In the genomic region with DNA sequence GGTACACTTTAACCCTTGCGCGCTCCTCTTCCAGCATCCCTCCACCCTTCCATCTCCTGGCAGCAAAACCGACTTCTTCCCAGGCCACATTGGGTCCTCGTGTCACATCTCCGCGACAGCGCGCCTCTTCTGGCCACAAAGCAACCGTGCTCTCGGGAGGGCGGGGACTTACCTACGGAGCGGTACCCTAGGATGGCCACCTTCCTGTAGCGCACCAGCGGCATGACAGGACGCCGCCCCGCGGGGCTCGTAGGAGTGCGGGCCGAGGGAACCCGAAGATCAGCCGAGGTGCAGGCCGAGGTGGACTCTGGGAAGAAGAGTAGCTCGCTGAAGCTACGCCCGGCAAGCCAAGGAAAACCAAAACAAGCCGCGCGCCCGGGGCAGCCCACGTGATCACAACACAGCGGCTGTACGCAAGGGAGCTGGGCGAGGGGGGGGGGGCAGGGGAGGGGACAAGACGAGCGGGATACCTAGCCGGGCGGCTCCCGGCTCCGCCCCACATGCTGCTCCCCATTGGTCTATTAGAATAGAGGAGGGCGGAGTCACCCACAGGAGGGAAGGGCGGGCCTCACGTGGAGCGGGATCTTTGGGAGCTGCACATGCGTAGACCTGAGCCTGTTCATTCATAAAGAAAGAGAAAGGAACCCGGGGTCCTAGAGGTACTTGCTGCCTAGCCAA, we compare ENCODE assay signal across 8 mouse cellular contexts. TPM values are rescaled to one million over a fixed set of nuclear protein-coding genes. Genes with fewer than 3 reads are reported as not detected.
DNase-seq lines count a peak whose midpoint lies in the region; ATAC-seq lines count a peak whose summit lies in the region.

No protein-coding gene starts in this region.

- ATAC-seq in cerebellum, adult (ENCODE audit: insufficient number of reproducible peaks, low FRiP score, low TSS enrichment) = peak; percentile 93
- ATAC-seq in forebrain, embryonic 13.5 days = peak; percentile 97
- ATAC-seq in neural tube, embryonic 15.5 days (ENCODE audit: low FRiP score) = peak; percentile 97

- H3K4me2 ChIP-seq in forebrain, embryonic 13.5 days = peak overlapping the region; percentile 82
- peak overlapping the region; percentile 85 for H3K4me2 ChIP-seq in neural tube, embryonic 15.5 days

- H3K4me3 ChIP-seq in forebrain, embryonic 13.5 days = peak overlapping the region; percentile 63
- peak overlapping the region; percentile 70 for H3K4me3 ChIP-seq in neural tube, embryonic 15.5 days (replicated peaks)

- intact Hi-C loops in heart, postnatal 10 days (cut with DNase I) = loop anchor here (5.0 kb wide), 1 partner anchor 36 kb away; a partner anchor contains a TSS

- H3K27me3 ChIP-seq in forebrain, embryonic 13.5 days = no peaks in the 10 kb centered on the region; the same call in 1 of the 2 replicates
- H3K27me3 ChIP-seq in neural tube, embryonic 15.5 days (replicated peaks) = no peaks in the 10 kb centered on the region

- under 1% methylated on average over 44 of the region's 48 CpGs for WGBS in forebrain, embryonic 13.5 days
- under 1% methylated on average over 45 of the region's 48 CpGs for WGBS in neural tube, embryonic 15.5 days

- peak overlapping the region; percentile 79 for H3K27ac ChIP-seq in forebrain, embryonic 13.5 days
- H3K27ac ChIP-seq in neural tube, embryonic 15.5 days (replicated peaks) = peak overlapping the region; percentile 85

- H3K9ac ChIP-seq in forebrain, embryonic 13.5 days = peak overlapping the region; percentile 78
- peak overlapping the region; percentile 69 for H3K9ac ChIP-seq in neural tube, embryonic 15.5 days (replicated peaks)

- H3K9me3 ChIP-seq in forebrain, embryonic 13.5 days (replicated peaks) = no peaks in the 10 kb centered on the region
- no peaks in the 10 kb centered on the region for H3K9me3 ChIP-seq in neural tube, embryonic 15.5 days (replicated peaks)

- peaks cover 13% of the 10 kb centered on the region for H3K4me1 ChIP-seq in forebrain, embryonic 13.5 days
- H3K4me1 ChIP-seq in neural tube, embryonic 15.5 days = peaks cover 27% of the 10 kb centered on the region

- DNase-seq in ES-CJ7 (ENCODE audit: low read depth, low spot score) = peak; percentile 98
- peak; percentile 91 to 92 for DNase-seq in heart, postnatal 10 days
- DNase-seq in layer of hippocampus, adult 11-12 months (ENCODE audit: low spot score) = peak; percentile 93
- DNase-seq in lung, adult 18-20 months = peak; percentile 95 to 97
- DNase-seq in testis, postnatal 14 days (ENCODE audit: low spot score) = peak; percentile 91

- no peaks in the 10 kb centered on the region for H3K36me3 ChIP-seq in forebrain, embryonic 13.5 days (ENCODE audit: poor library complexity, severe bottlenecking)
- H3K36me3 ChIP-seq in neural tube, embryonic 15.5 days = no peaks in the 10 kb centered on the region

RNA-seq across cellular contexts. Expression of a gene that starts 10.1 kb away (rescaled TPM):
- polyA plus RNA-seq in forebrain, embryonic 13.5 days (2015; fragmentation: Nextera tagmentation; extraction: Ambion mirVana) = 13.7 and 14.3 TPM in 2 replicates
- total RNA-seq in heart, postnatal 10 days (2021) = 10 to 100 TPM; 63.0 to 72.1 TPM
- polyA plus RNA-seq in neural tube, embryonic 15.5 days (2015; fragmentation: Nextera tagmentation; extraction: Ambion mirVana) = 9.9 and 10.1 TPM in 2 replicates

RNA-seq across cellular contexts. Expression of a gene that starts 13.2 kb away (rescaled TPM):
- 31.7 and 33.0 TPM in 2 replicates for polyA plus RNA-seq in forebrain, embryonic 13.5 days (2015; fragmentation: Nextera tagmentation; extraction: Ambion mirVana)
- total RNA-seq in heart, postnatal 10 days (2021) = 1 to 10 TPM; 1.6 to 2.8 TPM
- 27.0 and 33.2 TPM in 2 replicates for polyA plus RNA-seq in neural tube, embryonic 15.5 days (2015; fragmentation: Nextera tagmentation; extraction: Ambion mirVana)

RNA-seq across cellular contexts. Expression of a gene that starts 17.2 kb away (rescaled TPM):
- 0.22 and 0.28 TPM in 2 replicates for polyA plus RNA-seq in forebrain, embryonic 13.5 days (2015; fragmentation: Nextera tagmentation; extraction: Ambion mirVana)
- total RNA-seq in heart, postnatal 10 days (2021) = 1 to 10 TPM; 2.8 to 3.8 TPM
- polyA plus RNA-seq in neural tube, embryonic 15.5 days (2015; fragmentation: Nextera tagmentation; extraction: Ambion mirVana) = 2.5 and 3.2 TPM in 2 replicates

RNA-seq across cellular contexts. Expression of a gene that starts 36.9 kb away (rescaled TPM):
- 39.8 and 47.1 TPM in 2 replicates for polyA plus RNA-seq in forebrain, embryonic 13.5 days (2015; fragmentation: Nextera tagmentation; extraction: Ambion mirVana)
- 10 to 100 TPM; 15.4 to 16.1 TPM for total RNA-seq in heart, postnatal 10 days (2021)
- polyA plus RNA-seq in neural tube, embryonic 15.5 days (2015; fragmentation: Nextera tagmentation; extraction: Ambion mirVana) = 27.9 and 28.6 TPM in 2 replicates

RNA-seq across cellular contexts. Expression of a gene that starts 49.8 kb away (rescaled TPM):
- 95.9 and 99.4 TPM in 2 replicates for polyA plus RNA-seq in forebrain, embryonic 13.5 days (2015; fragmentation: Nextera tagmentation; extraction: Ambion mirVana)
- total RNA-seq in heart, postnatal 10 days (2021) = 10 to 100 TPM; 93.7 to 94.3 TPM
- polyA plus RNA-seq in neural tube, embryonic 15.5 days (2015; fragmentation: Nextera tagmentation; extraction: Ambion mirVana) = 66.4 and 72.9 TPM in 2 replicates

Comparison
In these comparisons a context has a peak if more than half of its experiments do, and no peak if none do; other contexts are left out.
1. Peak in every context shown above with its lines: DNase-seq, ATAC-seq, H3K4me3 ChIP-seq and H3K27ac ChIP-seq.